Mouse (Mus musculus) layer of hippocampus, postnatal 36 days (tissue): ENCODE measurements around the gene Cd81. TPM values are rescaled to one million over a fixed set of nuclear protein-coding genes. Genes with fewer than 3 reads are reported as not detected.

Experiments used
- DNase-seq, 2 experiments: peaks; one replicate each; pipeline ENCODE4 v3.0.0; 2022
- total RNA-seq, 2 experiments: library from RNA; stranded (reverse); gene quantifications; 2 replicates each; pipeline ENCODE4 v1.2.3; 2021

Gene Cd81
- total RNA-seq, 2 experiments from 2014 or later = 441 to 447 TPM

DNA sequence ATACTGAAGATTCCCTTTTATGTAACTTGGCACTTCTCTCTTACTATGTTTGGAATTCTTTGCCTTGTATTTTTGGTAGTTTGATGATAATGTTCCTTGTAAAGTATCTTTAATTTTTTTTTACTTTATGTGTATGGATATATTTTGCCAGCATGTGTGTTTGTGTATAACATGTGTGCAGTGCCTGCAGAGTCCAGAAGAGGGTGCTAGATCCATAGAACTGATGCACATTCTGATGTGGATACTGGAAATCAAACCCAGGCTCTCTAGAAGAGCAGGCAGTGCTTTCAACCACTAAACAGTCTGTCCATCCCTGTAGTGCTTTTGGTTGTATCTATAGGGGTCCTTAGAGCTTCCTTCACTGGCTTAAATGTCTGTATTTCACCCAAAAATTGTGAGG, 62.2 kb downstream of the Cd81 start:
- DNase-seq = no peak

DNA sequence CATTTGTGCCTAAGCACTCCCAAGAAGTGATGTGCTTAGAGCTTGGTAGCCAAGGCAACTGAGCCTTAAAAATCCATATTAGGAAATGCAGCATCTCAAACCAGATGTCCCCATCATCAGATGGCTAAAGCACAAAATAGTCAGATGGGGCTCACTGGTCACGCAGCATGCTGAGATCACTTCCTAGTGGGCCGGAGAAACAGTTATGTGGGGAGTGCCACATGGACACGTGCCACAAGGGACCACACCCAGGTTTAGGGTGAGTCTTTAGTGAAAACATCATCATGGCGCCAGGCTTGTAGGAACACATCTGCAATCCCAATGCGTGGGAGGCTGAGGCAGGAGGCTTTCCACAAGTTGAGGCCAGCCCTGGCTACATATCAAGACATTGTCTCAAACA, 64.0 kb downstream of the Cd81 start:
- DNase-seq = no peak

Other genes starting within 250 kb of the Cd81 start
- gene Th, start 121.6 kb upstream of the Cd81 start, total RNA-seq = under 1 TPM in 1 of 2 experiments, not detected in 1; 0.48 TPM
- under 1 TPM in 1 of 2 experiments, not detected in 1; 0.27 TPM for gene Ascl2, start 83.5 kb upstream of the Cd81 start, total RNA-seq
- gene Tspan32, start 47.7 kb upstream of the Cd81 start, total RNA-seq = under 1 TPM in 1 of 2 experiments, not detected in 1; 0.23 TPM
- gene Tssc4, start 16.5 kb downstream of the Cd81 start, total RNA-seq = 10 to 100 TPM; 40.0 to 46.3 TPM
- not detected for gene Trpm5, start 41.9 kb downstream of the Cd81 start, total RNA-seq
- 1 to 10 TPM in 1 of 2 experiments, under 1 TPM in 1; 0.55 to 1.1 TPM for gene Kcnq1, start 53.6 kb downstream of the Cd81 start, total RNA-seq